Mouse (Mus musculus) heart, adult 2 months (tissue): ENCODE data around the gene Rph3a.

Experiments used
- CTCF ChIP-seq: fragments of 200-600 bp; IDR thresholded peaks from 2 replicates; pipeline ENCODE4 v1.8.1; 2022; ENCODE audit warnings: antibody characterized with exemption, mild to moderate bottlenecking, moderate library complexity
- POLR2A ChIP-seq: fragments of 200-500 bp; IDR thresholded peaks from 2 replicates; pipeline ENCODE4 v1.6.1; 2011; ENCODE audit warnings: mild to moderate bottlenecking, low read depth, low read length, control low read depth; ENCODE audit not compliant: insufficient read depth

GRCm38 (mm10) chr5:121007130-121007529, 2.8 kb downstream of the Rph3a start:
- TF ChIP-seq CTCF (no peak), POLR2A (no peak)
